Comparison of ENCODE assay signal across 26 mouse cellular contexts in genomic region chrX:6574511-6574910, GRCm38 (mm10).
A peak's percentile ranks its signal among the peaks of the same experiment; 100 is the strongest.
DNase-seq lines count a peak whose midpoint lies in the region; ATAC-seq and TF ChIP-seq lines count a peak whose summit lies in the region.
"Had no signal": no experiment of that assay in that cellular context is flagged by ENCODE, and none has a peak within 500 bp of the region (broad histone marks: within the 10 kb centered on the region; RNA-seq: fewer than 3 reads in every experiment).

No protein-coding gene starts in this region.

- no peaks in the 10 kb centered on the region for H3K9me3 ChIP-seq in heart, embryonic 10.5 days
- no peaks in the 10 kb centered on the region for H3K9me3 ChIP-seq in lung, postnatal 0 days (ENCODE audit: low read length)
- no peaks in the 10 kb centered on the region for H3K9me3 ChIP-seq in megakaryocyte, embryonic 14.5 days
- H3K9me3 ChIP-seq: embryonic facial prominence, embryonic 10.5 days; embryonic facial prominence, embryonic 13.5 days; forebrain, embryonic 12.5 days; forebrain, embryonic 15.5 days; hindbrain, embryonic 12.5 days; hindbrain, embryonic 15.5 days had no signal

- H3K36me3 ChIP-seq in heart, adult 2 months (ENCODE audit: control insufficient read depth, insufficient read depth, low read length) = no peaks in the 10 kb centered on the region
- H3K36me3 ChIP-seq in heart, embryonic 10.5 days = no peaks in the 10 kb centered on the region
- no peaks in the 10 kb centered on the region for H3K36me3 ChIP-seq in lung, postnatal 0 days (ENCODE audit: insufficient read depth, low read length)
- H3K36me3 ChIP-seq in megakaryocyte, embryonic 14.5 days (replicated peaks; ENCODE audit: low read length) = no peaks in the 10 kb centered on the region
- H3K36me3 ChIP-seq: embryonic facial prominence, embryonic 10.5 days; embryonic facial prominence, embryonic 13.5 days; forebrain, embryonic 12.5 days; forebrain, embryonic 15.5 days; hindbrain, embryonic 12.5 days; hindbrain, embryonic 15.5 days had no signal

- no peak for TF ChIP-seq EP300 in heart, adult 2 months (IDR thresholded peaks at IDR 0.05; ENCODE audit: insufficient read depth, low read depth, low read length)
- no peak for TF ChIP-seq EP300 in lung, postnatal 0 days (IDR thresholded peaks at IDR 0.05)

- no peak overlapping the region for H3K4me3 ChIP-seq in heart, adult 2 months
- no peak overlapping the region for H3K4me3 ChIP-seq in heart, embryonic 10.5 days
- no peak overlapping the region for H3K4me3 ChIP-seq in lung, postnatal 0 days (ENCODE audit: low read depth, low read length)
- H3K4me3 ChIP-seq in lung, adult 2 months (replicated peaks; ENCODE audit: extremely low read depth, low read depth, low read length) = no peak overlapping the region
- H3K4me3 ChIP-seq in megakaryocyte, embryonic 14.5 days (replicated peaks) = peak overlapping the region; percentile 10
- H3K4me3 ChIP-seq: embryonic facial prominence, embryonic 10.5 days; embryonic facial prominence, embryonic 13.5 days; erythroblast, embryonic 14.5 days; forebrain, embryonic 12.5 days; forebrain, embryonic 15.5 days; hindbrain, embryonic 12.5 days; hindbrain, embryonic 15.5 days had no signal

- no peaks in the 10 kb centered on the region for H3K79me2 ChIP-seq in heart, adult 2 months (replicated peaks; ENCODE audit: control insufficient read depth, insufficient read depth, low read length)

- peak overlapping the region; percentile 57 for H3K27ac ChIP-seq in heart, adult 2 months
- H3K27ac ChIP-seq in heart, embryonic 10.5 days = no peak overlapping the region
- no peak overlapping the region for H3K27ac ChIP-seq in lung, postnatal 0 days (ENCODE audit: low read length)
- H3K27ac ChIP-seq: embryonic facial prominence, embryonic 10.5 days; embryonic facial prominence, embryonic 13.5 days; forebrain, embryonic 12.5 days; forebrain, embryonic 15.5 days; hindbrain, embryonic 12.5 days; hindbrain, embryonic 15.5 days had no signal

- 0 out of 2 replicates have a peak, but pooled peaks have one; percentile 25 for TF ChIP-seq POLR2A in heart, adult 2 months (IDR thresholded peaks at IDR 0.05; ENCODE audit: insufficient read depth, low read depth, low read length)
- no peak for TF ChIP-seq POLR2A in lung, adult 2 months (IDR thresholded peaks at IDR 0.05; ENCODE audit: borderline replicate concordance, extremely low read depth, low read depth, low read length)

- ATAC-seq in lung, postnatal 0 days = no peak
- no peak for ATAC-seq in megakaryocyte, adult 5-6 weeks (ENCODE audit: poor library complexity, severe bottlenecking)
- ATAC-seq: activated CD4-positive, CD25-positive, alpha-beta regulatory T cell, adult 4 months; forebrain, embryonic 15.5 days had no signal

- DNase-seq in embryo, embryonic 10.5 days (ENCODE audit: low spot score) = peak; percentile 1
- DNase-seq in embryo, embryonic 10 days (ENCODE audit: low spot score) = no peak
- DNase-seq in heart, adult 2 months = no peak
- no peak for DNase-seq in heart, embryonic 10.5 days (ENCODE audit: low spot score)
- DNase-seq in lung, postnatal 0 days (ENCODE audit: low spot score) = peak; percentile 14
- DNase-seq in lung, adult 2 months = no peak
- DNase-seq: adrenal gland, adult 8-10 months; adrenal gland, postnatal 25 days; cerebellum, adult 18-20 months; cerebellum, adult 9-10 months; cerebellum, postnatal 14 days; embryo, embryonic 11 days; gastrocnemius, postnatal 10 days; gastrocnemius, postnatal 36 days; heart, postnatal 10 days had no signal

- TF ChIP-seq CTCF in heart, adult 2 months (IDR thresholded peaks at IDR 0.05) = no peak
- no peak for TF ChIP-seq CTCF in lung, postnatal 0 days (IDR thresholded peaks at IDR 0.05)
- no peak for TF ChIP-seq CTCF in lung, adult 2 months (IDR thresholded peaks at IDR 0.05; ENCODE audit: insufficient read depth, low read length)

- H3K9ac ChIP-seq in heart, adult 2 months (ENCODE audit: low read depth, low read length) = no peak overlapping the region
- H3K9ac ChIP-seq in lung, postnatal 0 days (replicated peaks; ENCODE audit: low read depth) = no peak overlapping the region
- H3K9ac ChIP-seq: embryonic facial prominence, embryonic 13.5 days; forebrain, embryonic 12.5 days; forebrain, embryonic 15.5 days; hindbrain, embryonic 12.5 days; hindbrain, embryonic 15.5 days had no signal

- intact Hi-C loops in heart, adult 2 months (cut with DNase I) = no loop called here

- 24% methylated on average over 1 of the region's 1 CpGs for WGBS in heart, adult 2 months
- 18% methylated on average over 1 of the region's 1 CpGs for WGBS in heart, embryonic 10.5 days
- WGBS in lung, postnatal 0 days = 60% methylated on average over 1 of the region's 1 CpGs
- WGBS in lung, adult 2 months = 26% methylated on average over 1 of the region's 1 CpGs

- peaks cover 1% of the 10 kb centered on the region; the same call in 1 of the 2 replicates for H3K4me1 ChIP-seq in heart, adult 2 months (ENCODE audit: control insufficient read depth, insufficient read depth, low read length)
- H3K4me1 ChIP-seq in heart, embryonic 10.5 days = no peaks in the 10 kb centered on the region
- no peaks in the 10 kb centered on the region for H3K4me1 ChIP-seq in lung, postnatal 0 days (ENCODE audit: insufficient read depth, low read depth, low read length)
- H3K4me1 ChIP-seq in lung, adult 2 months (ENCODE audit: control insufficient read depth, insufficient read depth, low read length) = no peaks in the 10 kb centered on the region
- peaks cover 30% of the 10 kb centered on the region for H3K4me1 ChIP-seq in megakaryocyte, embryonic 14.5 days
- H3K4me1 ChIP-seq: embryonic facial prominence, embryonic 10.5 days; embryonic facial prominence, embryonic 13.5 days; forebrain, embryonic 12.5 days; forebrain, embryonic 15.5 days; hindbrain, embryonic 12.5 days; hindbrain, embryonic 15.5 days had no signal

- H3K4me2 ChIP-seq in lung, postnatal 0 days (replicated peaks; ENCODE audit: low read depth, low read length) = no peak overlapping the region
- H3K4me2 ChIP-seq: embryonic facial prominence, embryonic 13.5 days; forebrain, embryonic 12.5 days; forebrain, embryonic 15.5 days; heart, embryonic 11.5 days; hindbrain, embryonic 12.5 days; hindbrain, embryonic 15.5 days had no signal

- no peaks in the 10 kb centered on the region for H3K27me3 ChIP-seq in heart, adult 2 months (ENCODE audit: control insufficient read depth, insufficient read depth, low read length)
- H3K27me3 ChIP-seq in heart, embryonic 10.5 days (ENCODE audit: insufficient read depth, poor library complexity, severe bottlenecking) = no peaks in the 10 kb centered on the region
- no peaks in the 10 kb centered on the region for H3K27me3 ChIP-seq in lung, postnatal 0 days (replicated peaks; ENCODE audit: insufficient read depth, low read length)
- H3K27me3 ChIP-seq in megakaryocyte, embryonic 14.5 days (replicated peaks) = no peaks in the 10 kb centered on the region
- H3K27me3 ChIP-seq: embryonic facial prominence, embryonic 13.5 days; forebrain, embryonic 12.5 days; forebrain, embryonic 15.5 days; hindbrain, embryonic 12.5 days; hindbrain, embryonic 15.5 days had no signal

Comparison
In these comparisons a context has a peak if more than half of its experiments do, and no peak if none do; other contexts are left out.
1. DNase-seq: peak in embryo, embryonic 10.5 days (single experiment) and lung, postnatal 0 days (single experiment); none in embryo, embryonic 10 days (single experiment), heart, adult 2 months (0 of 2), heart, embryonic 10.5 days (single experiment) and lung, adult 2 months (single experiment).